Mouse (Mus musculus) C2C12 (cell line): ENCODE results near the gene Hmgn1. TPM values are rescaled to one million over a fixed set of nuclear protein-coding genes. Genes with fewer than 3 reads are reported as not detected.

Experiments
- H3K27me3 ChIP-seq: one replicate; pipeline ENCODE4 v1.6.1; 2011; ENCODE audit not compliant: control insufficient read depth, insufficient read depth, insufficient read length
- H3K36me3 ChIP-seq: one replicate; pipeline ENCODE4 v1.6.1; 2011; ENCODE audit not compliant: control insufficient read depth, insufficient read depth
- H3K4me3 ChIP-seq: one replicate; pipeline ENCODE4 v1.5.1; 2011; ENCODE audit warnings: mild to moderate bottlenecking, control low read depth; ENCODE audit not compliant: poor library complexity, insufficient read depth, severe bottlenecking
- H3K79me2 ChIP-seq: one replicate; pipeline ENCODE4 v1.6.1; 2011; ENCODE audit not compliant: control insufficient read depth, insufficient read depth
- H3K79me3 ChIP-seq: one replicate; pipeline ENCODE4 v1.6.1; 2011; ENCODE audit warnings: low read depth, control low read depth
- H3ac ChIP-seq: one replicate; pipeline ENCODE3; 2011; ENCODE audit warnings: low read depth; ENCODE audit not compliant: control insufficient read depth, insufficient read length
- CEBPB ChIP-seq: IDR thresholded peaks from one replicate; pipeline ENCODE4 v1.6.1; 2011; ENCODE audit warnings: low read depth, mild to moderate bottlenecking, control low read depth, moderate library complexity
- CTCF ChIP-seq: IDR thresholded peaks from one replicate; pipeline ENCODE4 v1.5.1; 2011; ENCODE audit not compliant: control insufficient read depth, insufficient read depth, insufficient read length
- FOSL1 ChIP-seq: IDR thresholded peaks from one replicate; pipeline ENCODE4 v1.8.0; 2011; ENCODE audit warnings: mild to moderate bottlenecking, low read length; ENCODE audit not compliant: poor library complexity, insufficient read depth, severe bottlenecking
- MAX ChIP-seq: IDR thresholded peaks from one replicate; pipeline ENCODE4 v1.6.1; 2011; ENCODE audit warnings: mild to moderate bottlenecking, control low read depth
- MYOD1 ChIP-seq: IDR thresholded peaks from one replicate; pipeline ENCODE4 v1.6.1; 2011; ENCODE audit warnings: low read depth; ENCODE audit not compliant: control insufficient read depth, insufficient read length
- MYOG ChIP-seq: IDR thresholded peaks from one replicate; pipeline ENCODE4 v1.6.1; 2011; ENCODE audit not compliant: control insufficient read depth, insufficient read length; ENCODE audit errors: extremely low read depth
- USF1 ChIP-seq: IDR thresholded peaks from one replicate; pipeline ENCODE4 v1.6.1; 2011; ENCODE audit warnings: low read depth, mild to moderate bottlenecking, control low read depth, moderate library complexity
- long read RNA-seq, 2 experiments: library from polyadenylated mRNA; unstranded; transcript quantifications; one replicate each; pipeline ENCODE4 v2.0.0; 2019 to 2020
- polyA plus RNA-seq: library from polyadenylated mRNA; unstranded; fragments of >200 nt; fragmentation: generic; extraction: Trizol; gene quantifications from one replicate; pipeline ENCODE4 v1.2.1, GENCODE M21; 2012; ENCODE audit warnings: missing spikeins

Gene Hmgn1
- polyA plus RNA-seq = 325 TPM
- long read RNA-seq, experiment 1, transcript Hmgn1-201 (6 exons, 2,174 nt) = major isoform, 366 of 500 reads
- long read RNA-seq, experiment 1, partial matches to known transcripts = 11 of 500 reads
- long read RNA-seq, experiment 1, other reads (novel, unspliced or antisense) = 120 of 500 reads
- long read RNA-seq, experiment 2, transcript Hmgn1-201 (6 exons, 2,174 nt) = major isoform, 752 of 804 reads
- long read RNA-seq, experiment 2, partial matches to known transcripts = 15 of 804 reads
- long read RNA-seq, experiment 2, other reads (novel, unspliced or antisense) = 35 of 804 reads

GRCm38 (mm10) chr16:96127657-96128344, at the start of gene Hmgn1:
Gene Hmgn1, minus strand, starts transcription at chr16:96127729.
- no peaks in the 10 kb centered on the region for H3K27me3 ChIP-seq
- H3K79me3 ChIP-seq = peaks cover 38% of the 10 kb centered on the region
- TF ChIP-seq USF1 (peak; percentile 93), CTCF (no peak), MYOD1 (peak; percentile 18)
- H3K79me2 ChIP-seq = peaks cover 48% of the 10 kb centered on the region
- H3ac ChIP-seq = peak within 1 kb of the TSS; percentile 90
- peak within 1 kb of the TSS; percentile 83 for H3K4me3 ChIP-seq
- H3K36me3 ChIP-seq = peaks cover 38% of the 10 kb centered on the region

- Histone ChIP-seq H3K36me3 (no peaks in the 10 kb centered on the region), H3ac (no peak overlapping the region), H3K79me2 (no peaks in the 10 kb centered on the region), H3K4me3 (no peak overlapping the region), H3K27me3 (no peaks in the 10 kb centered on the region), H3K79me3 (no peaks in the 10 kb centered on the region)
- TF ChIP-seq FOSL1 = no peak
- TF ChIP-seq MAX = no peak
- TF ChIP-seq CTCF = no peak
- TF ChIP-seq USF1 = no peak
- no peak for TF ChIP-seq MYOG
These were observed 47.9 kb upstream of the Hmgn1 start for GRCm38 (mm10) chr16:96175399-96175798.

- no peaks in the 10 kb centered on the region for H3K79me3 ChIP-seq
- H3K27me3 ChIP-seq = no peaks in the 10 kb centered on the region
- H3K79me2 ChIP-seq = no peaks in the 10 kb centered on the region
- no peaks in the 10 kb centered on the region for H3K36me3 ChIP-seq
- TF ChIP-seq USF1 = no peak
- TF ChIP-seq MAX = no peak
- no peak for TF ChIP-seq CEBPB
- TF ChIP-seq MYOD1 = no peak
- no peak for TF ChIP-seq FOSL1
- no peak for TF ChIP-seq CTCF
- TF ChIP-seq MYOG = no peak
- H3K4me3 ChIP-seq = no peak overlapping the region
- H3ac ChIP-seq = no peak overlapping the region
These were observed 46.1 kb upstream of the Hmgn1 start for GRCm38 (mm10) chr16:96173648-96174047.

- H3K79me3 ChIP-seq = no peaks in the 10 kb centered on the region
- no peak for TF ChIP-seq MYOD1
- TF ChIP-seq MYOG = no peak
- no peaks in the 10 kb centered on the region for H3K27me3 ChIP-seq
- no peak overlapping the region for H3ac ChIP-seq
- no peaks in the 10 kb centered on the region for H3K36me3 ChIP-seq
- H3K4me3 ChIP-seq = no peak overlapping the region
- H3K79me2 ChIP-seq = no peaks in the 10 kb centered on the region
These were observed 41.3 kb upstream of the Hmgn1 start for GRCm38 (mm10) chr16:96168837-96169236.

GRCm38 (mm10) chr16:96165723-96166264, 38.3 kb upstream of the Hmgn1 start:
- Histone ChIP-seq H3K4me3 (no peak overlapping the region), H3K79me2 (no peaks in the 10 kb centered on the region), H3ac (no peak overlapping the region), H3K27me3 (no peaks in the 10 kb centered on the region), H3K79me3 (no peaks in the 10 kb centered on the region), H3K36me3 (no peaks in the 10 kb centered on the region)
- no peak for TF ChIP-seq USF1
- no peak for TF ChIP-seq MAX
- no peak for TF ChIP-seq CTCF
- TF ChIP-seq MYOD1 = no peak
- no peak for TF ChIP-seq FOSL1
- TF ChIP-seq MYOG = no peak
- TF ChIP-seq CEBPB = no peak

- Histone ChIP-seq H3K4me3 (no peak overlapping the region), H3K79me3 (no peaks in the 10 kb centered on the region), H3ac (no peak overlapping the region), H3K79me2 (no peaks in the 10 kb centered on the region), H3K27me3 (no peaks in the 10 kb centered on the region), H3K36me3 (peaks cover 18% of the 10 kb centered on the region)
- TF ChIP-seq CEBPB (no peak), MAX (no peak), USF1 (no peak), MYOD1 (no peak)
These were observed 33.8 kb upstream of the Hmgn1 start for GRCm38 (mm10) chr16:96161336-96161735.
